Mouse (Mus musculus): ENCODE data around the gene Golga1. TPM values are rescaled to one million over a fixed set of nuclear protein-coding genes. Genes with fewer than 3 reads are reported as not detected.

The Golga1 gene
- polyA plus RNA-seq, 1 experiment from 2014 or later, result 28.8 TPM

GRCm38 (mm10) chr2:38973701-38974100 is 91.6 kb downstream of the Golga1 start:
- no peaks in the 10 kb centered on the region for H3K27me3 ChIP-seq
- H3K4me2 ChIP-seq, result no peak overlapping the region
- no peak overlapping the region for H3K4me3 ChIP-seq (replicated peaks)
- WGBS, result 82% methylated on average over 7 of the region's 7 CpGs
- no peak overlapping the region for H3K27ac ChIP-seq
- H3K9ac ChIP-seq (replicated peaks), result no peak overlapping the region
- no peak for ATAC-seq (ENCODE audit: insufficient number of reproducible peaks, insufficient read depth, low FRiP score, low TSS enrichment, low read depth)
- no peaks in the 10 kb centered on the region for H3K4me1 ChIP-seq (replicated peaks)
- no peaks in the 10 kb centered on the region for H3K9me3 ChIP-seq
- H3K36me3 ChIP-seq, result no peaks in the 10 kb centered on the region

- Histone ChIP-seq H3K4me2 (no peak overlapping the region), H3K36me3 (no peaks in the 10 kb centered on the region), H3K9ac (replicated peaks) (no peak overlapping the region), H3K4me1 (replicated peaks) (no peaks in the 10 kb centered on the region), H3K4me3 (replicated peaks) (no peak overlapping the region), H3K27ac (no peak overlapping the region), H3K27me3 (no peaks in the 10 kb centered on the region), H3K9me3 (no peaks in the 10 kb centered on the region)
- 39% methylated on average over 2 of the region's 2 CpGs for WGBS
- no peak for ATAC-seq (ENCODE audit: insufficient number of reproducible peaks, insufficient read depth, low FRiP score, low TSS enrichment, low read depth)
Observed at GRCm38 (mm10) chr2:38973223-38973622, 92.1 kb downstream of the Golga1 start.

GRCm38 (mm10) chr2:38970057-38970456 is 95.3 kb downstream of the Golga1 start:
- Histone ChIP-seq H3K27me3 (no peaks in the 10 kb centered on the region), H3K4me1 (replicated peaks) (no peaks in the 10 kb centered on the region), H3K4me2 (no peak overlapping the region), H3K27ac (no peak overlapping the region), H3K4me3 (replicated peaks) (no peak overlapping the region), H3K9me3 (no peaks in the 10 kb centered on the region), H3K9ac (replicated peaks) (no peak overlapping the region), H3K36me3 (no peaks in the 10 kb centered on the region)
- ATAC-seq (ENCODE audit: insufficient number of reproducible peaks, insufficient read depth, low FRiP score, low TSS enrichment, low read depth), result no peak
- 83% methylated on average over 5 of the region's 5 CpGs for WGBS

- no peak overlapping the region for H3K4me2 ChIP-seq
- H3K9me3 ChIP-seq, result no peaks in the 10 kb centered on the region
- no peaks in the 10 kb centered on the region for H3K36me3 ChIP-seq
- no peaks in the 10 kb centered on the region for H3K27me3 ChIP-seq
- no peaks in the 10 kb centered on the region for H3K4me1 ChIP-seq (replicated peaks)
- H3K27ac ChIP-seq, result no peak overlapping the region
- no peak for ATAC-seq (ENCODE audit: insufficient number of reproducible peaks, insufficient read depth, low FRiP score, low TSS enrichment, low read depth)
- no peak overlapping the region for H3K9ac ChIP-seq (replicated peaks)
- 91% methylated on average over 2 of the region's 2 CpGs for WGBS
- no peak overlapping the region for H3K4me3 ChIP-seq (replicated peaks)
Observed at GRCm38 (mm10) chr2:38969650-38970049, 95.7 kb downstream of the Golga1 start.

Other genes with a start within 250 kb of the Golga1 start
- 0.83 and 0.85 TPM in 2 replicates for gene Nr6a1, start 137.9 kb downstream of the Golga1 start, polyA plus RNA-seq (2016; fragmentation: Nextera tagmentation; extraction: Ambion mirVana)
- gene Olfml2a, start 133.6 kb downstream of the Golga1 start, polyA plus RNA-seq (2016; fragmentation: Nextera tagmentation; extraction: Ambion mirVana), result 4.7 and 6.2 TPM in 2 replicates
- 1.4 and 1.8 TPM in 2 replicates for gene Wdr38, start 68.1 kb downstream of the Golga1 start, polyA plus RNA-seq (2016; fragmentation: Nextera tagmentation; extraction: Ambion mirVana)
- gene Arpc5l, start 60.2 kb downstream of the Golga1 start, polyA plus RNA-seq (2016; fragmentation: Nextera tagmentation; extraction: Ambion mirVana), result 111 and 118 TPM in 2 replicates
- gene Rpl35, start 59.9 kb downstream of the Golga1 start, polyA plus RNA-seq (2016; fragmentation: Nextera tagmentation; extraction: Ambion mirVana), result 1,152 and 1,201 TPM in 2 replicates
- 16.9 and 19.9 TPM in 2 replicates for gene Scai, start 125.2 kb upstream of the Golga1 start, polyA plus RNA-seq (2016; fragmentation: Nextera tagmentation; extraction: Ambion mirVana)
- 64.4 and 65.7 TPM in 2 replicates for gene Ppp6c, start 160.9 kb upstream of the Golga1 start, polyA plus RNA-seq (2016; fragmentation: Nextera tagmentation; extraction: Ambion mirVana)

Data from limb, embryonic 12.5 days (tissue).